Mouse (Mus musculus) liver, embryonic 14.5 days (tissue): ENCODE data around the gene Snapin.

Experiments
- CTCF ChIP-seq: IDR thresholded peaks from 2 replicates; pipeline ENCODE4 v1.5.1; 2016; ENCODE audit warnings: antibody characterized with exemption, low read depth, control low read depth
- EP300 ChIP-seq: IDR thresholded peaks from 2 replicates; pipeline ENCODE4 v1.6.1; 2016; ENCODE audit warnings: antibody characterized with exemption, low read depth

- no peak for TF ChIP-seq CTCF
- TF ChIP-seq EP300 = no peak
Measured at GRCm38 (mm10) chr3:90535446-90535845, 44.6 kb upstream of the Snapin start.
